Mouse (Mus musculus): ENCODE results near the gene Srgap3.

DNA sequence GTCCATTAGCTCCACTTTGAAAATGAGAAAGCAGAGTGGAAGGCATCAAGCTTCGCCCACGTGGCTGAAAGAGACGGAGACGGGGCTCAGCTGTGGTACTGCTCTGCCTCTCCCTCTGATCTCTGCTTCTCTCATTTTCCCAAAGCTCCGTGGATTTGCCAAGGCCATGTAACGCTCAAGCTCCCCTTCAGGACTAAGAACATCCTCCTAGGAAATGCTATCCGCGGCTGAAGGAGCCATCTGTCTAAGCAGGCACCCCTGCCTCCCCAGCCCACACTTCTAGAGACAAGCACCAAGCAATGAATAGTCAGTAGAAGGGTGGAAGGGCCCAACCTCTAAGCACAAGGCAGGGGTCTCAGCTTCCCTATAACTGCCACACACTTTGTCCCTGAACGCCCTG, 138.3 kb downstream of the Srgap3 start:
- TF ChIP-seq ZC3H11A (IDR thresholded peaks at IDR 0.05; ENCODE audit: borderline replicate concordance, low read depth, low read length) (no peak), MAFK (IDR thresholded peaks at IDR 0.05; ENCODE audit: insufficient read depth, low read depth, low read length) (no peak), HCFC1 (IDR thresholded peaks at IDR 0.05; ENCODE audit: borderline replicate concordance, insufficient read depth, low read length) (no peak), ZNF384 (IDR thresholded peaks at IDR 0.05; ENCODE audit: low read depth, low read length) (no peak), CHD2 (IDR thresholded peaks at IDR 0.05; ENCODE audit: low read depth, low read length) (no peak)
